Mouse (Mus musculus) G1E (cell line): Measurements from ENCODE around the gene Pax7.

Experiments used
- CTCF ChIP-seq: IDR thresholded peaks from 2 replicates; pipeline ENCODE4 v1.5.1; 2012; ENCODE audit warnings: low read depth, low read length, inconsistent platforms, mixed read lengths
- GATA1 ChIP-seq: IDR thresholded peaks from 2 replicates; pipeline ENCODE4 v1.6.1; 2012; ENCODE audit warnings: borderline replicate concordance, low read length, inconsistent platforms, mixed read lengths
- GATA2 ChIP-seq: IDR thresholded peaks from 2 replicates; pipeline ENCODE4 v1.6.1; 2012; ENCODE audit warnings: low read depth, low read length, inconsistent platforms, borderline replicate concordance
- POLR2AphosphoS5 ChIP-seq: IDR thresholded peaks from 2 replicates; pipeline ENCODE4 v1.6.1; 2012; ENCODE audit warnings: low read depth, low read length, inconsistent platforms; ENCODE audit not compliant: insufficient replicate concordance
- TAL1 ChIP-seq: conservative IDR thresholded peaks from 2 replicates; pipeline ENCODE4 v1.6.1; 2012; ENCODE audit warnings: low read depth, low read length, inconsistent platforms, mixed read lengths

GRCm38 (mm10) chr4:139705986-139706385, 127.3 kb downstream of the Pax7 start:
- no peak for TF ChIP-seq CTCF
- TF ChIP-seq POLR2AphosphoS5, result no peak
- TF ChIP-seq TAL1, result no peak
- no peak for TF ChIP-seq GATA1
- no peak for TF ChIP-seq GATA2
